ENCODE assay signal across 27 mouse cellular contexts in the genomic region with DNA sequence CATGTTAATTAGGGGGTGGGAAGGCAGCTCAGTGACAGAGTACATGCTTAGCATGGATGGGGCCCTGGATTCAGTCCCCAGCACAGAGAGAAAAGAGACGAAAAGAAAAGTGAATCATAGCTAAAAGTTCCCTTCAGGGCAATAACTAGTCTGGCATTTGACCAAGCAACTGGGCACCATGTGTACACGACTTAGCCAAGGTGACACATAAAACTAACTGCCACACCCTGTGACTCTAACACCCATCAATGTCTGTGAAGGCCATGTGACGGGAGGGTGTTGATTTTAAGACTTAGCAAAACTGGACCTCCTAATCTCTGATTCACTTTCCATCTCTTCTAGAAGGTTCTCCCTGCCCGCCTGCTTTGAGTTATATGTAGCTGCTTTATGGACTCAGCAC. TPM values are rescaled to one million over a fixed set of nuclear protein-coding genes. Genes with fewer than 3 reads are reported as not detected.
DNase-seq lines count a peak whose midpoint lies in the region; ATAC-seq lines count a peak whose summit lies in the region.
"Had no signal": no experiment of that assay in that cellular context is flagged by ENCODE, and none has a peak within 500 bp of the region (broad histone marks: within the 10 kb centered on the region; RNA-seq: fewer than 3 reads in every experiment).

No protein-coding gene starts in this region.

- H3K36me3 ChIP-seq in heart, embryonic 16.5 days (ENCODE audit: control insufficient read depth, insufficient read depth): no peaks in the 10 kb centered on the region
- H3K36me3 ChIP-seq: embryonic facial prominence, embryonic 13.5 days; forebrain, embryonic 12.5 days; G1E; heart, embryonic 13.5 days; liver, embryonic 12.5 days; midbrain, embryonic 13.5 days; neural tube, embryonic 15.5 days had no signal

- no peak overlapping the region for H3K9ac ChIP-seq in heart, embryonic 16.5 days (ENCODE audit: low read length)
- H3K9ac ChIP-seq: embryonic facial prominence, embryonic 13.5 days; forebrain, embryonic 12.5 days; forebrain, postnatal 0 days; heart, embryonic 13.5 days; hindbrain, embryonic 14.5 days; liver, embryonic 12.5 days; midbrain, embryonic 13.5 days; neural tube, embryonic 15.5 days had no signal

- H3K27me3 ChIP-seq in heart, embryonic 16.5 days (ENCODE audit: control insufficient read depth, insufficient read depth, low read length): no peaks in the 10 kb centered on the region
- H3K27me3 ChIP-seq: embryonic facial prominence, embryonic 13.5 days; forebrain, embryonic 12.5 days; heart, embryonic 13.5 days; liver, embryonic 12.5 days; midbrain, embryonic 13.5 days; neural tube, embryonic 15.5 days had no signal

- no peak for ATAC-seq in heart, embryonic 16.5 days (replicated peaks; ENCODE audit: extremely low read depth, insufficient read depth, low FRiP score)
- no peak for ATAC-seq in megakaryocyte, adult 5-6 weeks (ENCODE audit: poor library complexity, severe bottlenecking)
- ATAC-seq: activated CD4-positive, CD25-positive, alpha-beta regulatory T cell, adult 4 months; forebrain, postnatal 0 days; intestine, postnatal 0 days; liver, embryonic 12.5 days; midbrain, embryonic 13.5 days had no signal

- no peak overlapping the region for H3K4me2 ChIP-seq in heart, embryonic 16.5 days (ENCODE audit: low read depth, low read length)
- H3K4me2 ChIP-seq: embryonic facial prominence, embryonic 13.5 days; forebrain, embryonic 12.5 days; heart, embryonic 13.5 days; hindbrain, embryonic 14.5 days; liver, embryonic 12.5 days; midbrain, embryonic 13.5 days; neural tube, embryonic 15.5 days had no signal

- peaks cover 22% of the 10 kb centered on the region for H3K4me1 ChIP-seq in heart, embryonic 16.5 days (ENCODE audit: control insufficient read depth, insufficient read depth, low read length)

- H3K27ac ChIP-seq in heart, embryonic 16.5 days (ENCODE audit: low read length): peak overlapping the region; percentile 65; the same call in 1 of the 2 replicates
- H3K27ac ChIP-seq: embryonic facial prominence, embryonic 13.5 days; forebrain, embryonic 12.5 days; heart, adult 2 months; hindbrain, embryonic 14.5 days; liver, embryonic 12.5 days; midbrain, embryonic 13.5 days; neural tube, embryonic 15.5 days had no signal

- H3K9me3 ChIP-seq in heart, embryonic 16.5 days (replicated peaks; ENCODE audit: control insufficient read depth, low read length): no peaks in the 10 kb centered on the region
- H3K9me3 ChIP-seq: embryonic facial prominence, embryonic 13.5 days; forebrain, embryonic 12.5 days; G1E; heart, embryonic 13.5 days; liver, embryonic 12.5 days; neural tube, embryonic 15.5 days had no signal

- no peak overlapping the region for H3K4me3 ChIP-seq in heart, embryonic 16.5 days (ENCODE audit: low read length)
- H3K4me3 ChIP-seq: embryonic facial prominence, embryonic 13.5 days; erythroblast, embryonic 14.5 days; forebrain, embryonic 12.5 days; heart, adult 2 months; heart, embryonic 13.5 days; liver, embryonic 12.5 days; midbrain, embryonic 13.5 days; neural tube, embryonic 15.5 days had no signal

- DNase-seq in heart, postnatal 4 days: no peak
- peak; percentile 95 for DNase-seq in 3T3-L1 (ENCODE audit: low read depth, low spot score)
- peak; percentile 62 for DNase-seq in Muller cell, postnatal 12 days (ENCODE audit: inconsistent ontology term)
- DNase-seq in large intestine, adult 2 months (ENCODE audit: low read depth, low spot score): peak; percentile 48
- no peak for DNase-seq in ovary, adult 18-20 months (ENCODE audit: low spot score)
- DNase-seq: adrenal gland, adult 8-10 months; cerebellum, adult 18-20 months; cerebellum, postnatal 10 days; forebrain, postnatal 0 days; right cerebral cortex, adult 18-20 months; spleen, adult 18-20 months; thymus, adult 18-20 months; thymus, postnatal 25 days had no signal

- WGBS in heart, embryonic 16.5 days: 90% methylated on average over 4 of the region's 4 CpGs
- 42% methylated on average over 4 of the region's 4 CpGs for WGBS in large intestine, adult 2 months

RNA-seq across cellular contexts. Expression of a gene that starts 12.2 kb away (rescaled TPM):
- 8.7 and 10.1 TPM in 2 replicates for polyA plus RNA-seq in heart, embryonic 16.5 days (2015; fragmentation: Nextera tagmentation; extraction: Ambion mirVana)
- total RNA-seq in heart, postnatal 4 days (2021): 10 to 100 TPM in 1 of 2 experiments, 1 to 10 TPM in 1; 8.9 to 10.1 TPM
- 22.8 and 78.6 TPM in 2 replicates for polyA plus RNA-seq in large intestine, adult 2 months (2012; rRNA removed)
- 0.62 TPM in 1 of 2 replicates, not detected in the other for total RNA-seq in megakaryocyte, adult 5-6 weeks (2015)
- total RNA-seq in megakaryocyte, adult 5-6 weeks (2017): 0.99 and 1.7 TPM in 2 replicates
- polyA plus RNA-seq: G1E had no signal

Comparison
In these comparisons a context has a peak if more than half of its experiments do, and no peak if none do; other contexts are left out.
1. DNase-seq: peak in 3T3-L1 (single experiment), Muller cell, postnatal 12 days (single experiment) and large intestine, adult 2 months (single experiment); none in heart, postnatal 4 days (single experiment) and ovary, adult 18-20 months (single experiment).